Mouse (Mus musculus) C2C12 (cell line): ENCODE data around the gene Dst. TPM values are rescaled to one million over a fixed set of nuclear protein-coding genes. Genes with fewer than 3 reads are reported as not detected.

ENCODE experiments used
- H3K27me3 ChIP-seq: one replicate; pipeline ENCODE4 v1.6.1; 2011; ENCODE audit not compliant: control insufficient read depth, insufficient read depth, insufficient read length
- H3K36me3 ChIP-seq: one replicate; pipeline ENCODE4 v1.6.1; 2011; ENCODE audit not compliant: control insufficient read depth, insufficient read depth
- H3K4me3 ChIP-seq: one replicate; pipeline ENCODE4 v1.5.1; 2011; ENCODE audit warnings: mild to moderate bottlenecking, control low read depth; ENCODE audit not compliant: poor library complexity, insufficient read depth, severe bottlenecking
- H3K79me2 ChIP-seq: one replicate; pipeline ENCODE4 v1.6.1; 2011; ENCODE audit not compliant: control insufficient read depth, insufficient read depth
- H3K79me3 ChIP-seq: one replicate; pipeline ENCODE4 v1.6.1; 2011; ENCODE audit warnings: low read depth, control low read depth
- H3ac ChIP-seq: one replicate; pipeline ENCODE3; 2011; ENCODE audit warnings: low read depth; ENCODE audit not compliant: control insufficient read depth, insufficient read length
- CEBPB ChIP-seq: IDR thresholded peaks from one replicate; pipeline ENCODE4 v1.6.1; 2011; ENCODE audit warnings: low read depth, mild to moderate bottlenecking, control low read depth, moderate library complexity
- CTCF ChIP-seq: IDR thresholded peaks from one replicate; pipeline ENCODE4 v1.5.1; 2011; ENCODE audit not compliant: control insufficient read depth, insufficient read depth, insufficient read length
- FOSL1 ChIP-seq: IDR thresholded peaks from one replicate; pipeline ENCODE4 v1.8.0; 2011; ENCODE audit warnings: mild to moderate bottlenecking, low read length; ENCODE audit not compliant: poor library complexity, insufficient read depth, severe bottlenecking
- MAX ChIP-seq: IDR thresholded peaks from one replicate; pipeline ENCODE4 v1.6.1; 2011; ENCODE audit warnings: mild to moderate bottlenecking, control low read depth
- MYOD1 ChIP-seq: IDR thresholded peaks from one replicate; pipeline ENCODE4 v1.6.1; 2011; ENCODE audit warnings: low read depth; ENCODE audit not compliant: control insufficient read depth, insufficient read length
- MYOG ChIP-seq: IDR thresholded peaks from one replicate; pipeline ENCODE4 v1.6.1; 2011; ENCODE audit not compliant: control insufficient read depth, insufficient read length; ENCODE audit errors: extremely low read depth
- USF1 ChIP-seq: IDR thresholded peaks from one replicate; pipeline ENCODE4 v1.6.1; 2011; ENCODE audit warnings: low read depth, mild to moderate bottlenecking, control low read depth, moderate library complexity
- polyA plus RNA-seq: library from polyadenylated mRNA; unstranded; fragments of >200 nt; fragmentation: generic; extraction: Trizol; gene quantifications from one replicate; pipeline ENCODE4 v1.2.1, GENCODE M21; 2012; ENCODE audit warnings: missing spikeins

The Dst gene
- polyA plus RNA-seq, 1 experiment: 26.5 TPM

GRCm38 (mm10) chr1:34110862-34111261, 202.8 kb downstream of the Dst start:
- TF ChIP-seq CEBPB: no peak
- TF ChIP-seq MYOG: no peak
- no peak for TF ChIP-seq MYOD1
- TF ChIP-seq MAX: no peak
- no peak for TF ChIP-seq CTCF
- TF ChIP-seq USF1: no peak
- no peak for TF ChIP-seq FOSL1
- Histone ChIP-seq H3K4me3 (no peak overlapping the region), H3ac (no peak overlapping the region), H3K79me2 (peaks cover 70% of the 10 kb centered on the region), H3K36me3 (peaks cover 7% of the 10 kb centered on the region), H3K79me3 (peaks cover 25% of the 10 kb centered on the region), H3K27me3 (no peaks in the 10 kb centered on the region)

DNA sequence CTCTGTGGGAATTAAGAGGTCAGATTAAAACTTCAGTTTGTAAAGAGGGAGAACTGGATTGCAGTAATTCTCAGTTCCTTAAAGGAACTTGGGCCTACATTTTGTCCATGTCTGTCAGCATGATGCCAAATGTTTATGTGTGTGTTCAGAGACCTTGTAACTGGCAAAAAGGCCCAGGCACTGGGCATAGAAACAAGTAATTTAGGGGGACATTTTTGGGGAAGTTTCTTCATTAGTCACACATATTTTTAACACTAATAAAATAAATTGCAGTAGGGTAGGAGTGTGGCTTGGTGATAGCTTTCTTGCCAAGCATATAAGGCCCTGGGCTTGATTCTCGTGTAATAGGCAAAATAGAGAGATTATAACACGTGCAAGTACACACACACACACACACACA, 203.9 kb downstream of the Dst start:
- peaks cover 60% of the 10 kb centered on the region for H3K79me2 ChIP-seq
- TF ChIP-seq MAX (no peak), FOSL1 (no peak), MYOG (no peak), CTCF (no peak), MYOD1 (no peak), CEBPB (no peak), USF1 (no peak)
- H3K4me3 ChIP-seq: no peak overlapping the region
- H3K79me3 ChIP-seq: peaks cover 20% of the 10 kb centered on the region
- H3ac ChIP-seq: no peak overlapping the region
- H3K27me3 ChIP-seq: no peaks in the 10 kb centered on the region
- H3K36me3 ChIP-seq: peaks cover 8% of the 10 kb centered on the region

- TF ChIP-seq CTCF: no peak
- TF ChIP-seq MYOD1: no peak
- no peak for TF ChIP-seq CEBPB
- no peak for TF ChIP-seq MYOG
- TF ChIP-seq MAX: no peak
- TF ChIP-seq FOSL1: no peak
- TF ChIP-seq USF1: no peak
- Histone ChIP-seq H3K27me3 (no peaks in the 10 kb centered on the region), H3K79me2 (peaks cover 60% of the 10 kb centered on the region), H3K79me3 (peaks cover 8% of the 10 kb centered on the region), H3K4me3 (no peak overlapping the region), H3K36me3 (peaks cover 23% of the 10 kb centered on the region), H3ac (no peak overlapping the region)
Measured at GRCm38 (mm10) chr1:34116444-34116843, 208.4 kb downstream of the Dst start.

DNA sequence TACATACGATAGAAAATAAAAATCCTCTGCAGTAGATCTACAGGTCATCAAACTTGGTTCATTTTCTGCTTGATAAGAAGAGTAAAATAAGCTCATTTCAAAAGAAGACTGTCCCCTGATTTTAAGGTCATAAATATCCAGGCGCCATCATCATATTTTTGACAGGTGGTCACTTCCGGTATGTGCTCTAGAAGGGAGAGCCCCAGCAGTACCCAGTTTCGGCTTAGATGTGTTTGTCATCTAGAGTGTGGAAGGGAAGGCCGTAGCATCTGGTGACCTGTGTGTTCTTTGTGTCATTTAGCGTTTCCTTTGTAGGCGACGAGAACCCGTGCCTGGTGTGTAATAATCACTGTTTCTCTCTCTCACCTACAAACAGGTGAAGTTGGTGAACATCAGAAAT, 209.0 kb downstream of the Dst start:
- Histone ChIP-seq H3K36me3 (peaks cover 24% of the 10 kb centered on the region), H3K79me2 (peaks cover 61% of the 10 kb centered on the region), H3K79me3 (peaks cover 11% of the 10 kb centered on the region), H3ac (no peak overlapping the region), H3K4me3 (no peak overlapping the region), H3K27me3 (no peaks in the 10 kb centered on the region)
- TF ChIP-seq MYOG: no peak

GRCm38 (mm10) chr1:34117709-34118108, 209.7 kb downstream of the Dst start:
- no peak overlapping the region for H3ac ChIP-seq
- no peaks in the 10 kb centered on the region for H3K27me3 ChIP-seq
- H3K79me2 ChIP-seq: peaks cover 65% of the 10 kb centered on the region
- H3K4me3 ChIP-seq: no peak overlapping the region
- TF ChIP-seq MYOD1: no peak
- TF ChIP-seq CEBPB: no peak
- TF ChIP-seq MAX: no peak
- TF ChIP-seq CTCF: no peak
- TF ChIP-seq FOSL1: no peak
- no peak for TF ChIP-seq USF1
- no peak for TF ChIP-seq MYOG
- H3K36me3 ChIP-seq: peaks cover 29% of the 10 kb centered on the region
- peaks cover 14% of the 10 kb centered on the region for H3K79me3 ChIP-seq

DNA sequence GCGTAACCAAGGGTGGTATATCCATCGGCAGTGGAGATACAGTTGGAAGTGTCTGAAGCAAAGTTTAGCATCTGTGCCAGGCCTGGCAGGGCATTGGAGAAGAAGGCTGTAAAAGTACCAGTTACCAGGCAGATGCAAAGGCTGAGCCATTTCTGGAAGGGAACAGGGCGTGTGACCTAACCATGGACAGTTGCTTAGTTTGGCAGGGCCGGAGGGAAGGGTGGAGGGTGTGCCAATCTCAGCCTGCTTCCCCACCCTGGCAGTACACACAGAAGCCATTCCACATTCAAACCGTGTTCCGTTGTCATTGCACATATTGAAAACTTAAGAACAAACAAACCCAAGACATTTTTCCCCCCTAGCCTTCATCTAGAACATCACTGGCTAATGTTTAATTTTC, 212.0 kb downstream of the Dst start:
- Histone ChIP-seq H3K36me3 (peaks cover 28% of the 10 kb centered on the region), H3K4me3 (no peak overlapping the region), H3K79me3 (peaks cover 22% of the 10 kb centered on the region), H3K79me2 (peaks cover 65% of the 10 kb centered on the region), H3ac (peak overlapping the region; percentile 27), H3K27me3 (no peaks in the 10 kb centered on the region)
- TF ChIP-seq USF1 (peak; percentile 9), CTCF (no peak)
